Mouse (Mus musculus) embryonic fibroblast, embryonic 13.5 days (primary cell): ENCODE measurements around the gene Art3. TPM values are rescaled to one million over a fixed set of nuclear protein-coding genes. Genes with fewer than 3 reads are reported as not detected.

Source experiments
- H3K27ac ChIP-seq: 2 replicates; pipeline ENCODE4 v1.5.1; 2012; ENCODE audit warnings: low read length, control low read depth, inconsistent platforms; ENCODE audit not compliant: insufficient read depth
- H3K4me1 ChIP-seq: 2 replicates; pipeline ENCODE4 v1.6.1; 2011; ENCODE audit warnings: low read length; ENCODE audit not compliant: control insufficient read depth, insufficient read depth
- H3K4me3 ChIP-seq: 2 replicates; pipeline ENCODE4 v1.5.1; 2011; ENCODE audit warnings: mild to moderate bottlenecking, control low read depth, low read length; ENCODE audit not compliant: insufficient read depth
- CTCF ChIP-seq: IDR thresholded peaks from 2 replicates; pipeline ENCODE4 v1.5.1; 2011; ENCODE audit warnings: mild to moderate bottlenecking, control low read depth, low read length, moderate library complexity, borderline replicate concordance; ENCODE audit not compliant: insufficient read depth
- POLR2A ChIP-seq: IDR thresholded peaks from 2 replicates; pipeline ENCODE4 v1.6.1; 2011; ENCODE audit warnings: low read depth, mild to moderate bottlenecking, control low read depth, low read length, moderate library complexity
- polyA plus RNA-seq: library from polyadenylated mRNA; stranded (reverse); fragments of >200 nt; gene quantifications from 2 replicates; pipeline ENCODE4 v1.2.4, GENCODE M21; 2011; ENCODE audit warnings: low read depth; ENCODE audit not compliant: missing spikeins, insufficient read length

The Art3 gene
- polyA plus RNA-seq, 1 experiment = not detected

DNA sequence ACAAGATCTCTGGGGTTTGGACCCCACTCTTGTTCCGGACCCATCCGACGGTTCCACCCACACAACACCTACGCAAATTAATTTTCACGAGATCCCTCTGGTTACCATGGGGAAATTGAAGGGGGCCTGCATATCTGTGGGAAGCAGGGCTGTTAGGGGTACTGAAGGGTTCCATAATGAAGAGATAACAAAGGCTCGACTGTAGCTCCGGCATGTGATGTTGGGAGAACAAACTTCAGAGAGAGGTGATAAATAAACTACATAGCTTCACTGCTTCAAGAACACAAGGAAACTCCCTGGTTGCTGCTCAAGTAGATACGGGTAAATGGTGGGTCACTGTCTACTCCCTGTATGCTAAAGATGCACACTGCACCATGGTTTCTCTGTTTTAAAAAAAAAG, 106.9 kb downstream of the Art3 start:
- no peak overlapping the region for H3K4me3 ChIP-seq
- no peaks in the 10 kb centered on the region for H3K4me1 ChIP-seq
- H3K27ac ChIP-seq = no peak overlapping the region
- TF ChIP-seq POLR2A (no peak), CTCF (no peak)

DNA sequence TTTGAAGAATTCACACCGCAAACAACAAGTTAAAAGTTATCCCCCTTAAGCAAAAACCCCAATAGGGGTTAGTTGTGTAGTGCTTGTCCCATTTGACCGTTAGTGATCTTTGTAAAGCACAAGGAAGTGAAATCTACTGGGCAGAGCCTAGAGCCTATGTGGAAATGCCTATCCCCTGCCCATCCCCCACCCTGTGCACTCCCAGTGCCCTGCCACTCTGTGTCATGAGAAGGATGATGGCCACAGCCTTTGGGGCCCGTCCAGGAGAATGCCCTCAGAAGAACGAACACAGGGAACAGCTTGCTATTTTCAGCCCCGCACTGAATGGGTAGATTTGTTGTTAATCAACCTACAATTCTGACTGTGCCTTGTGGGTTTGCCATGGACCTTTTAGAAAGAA, 109.9 kb downstream of the Art3 start:
- Histone ChIP-seq H3K4me3 (no peak overlapping the region), H3K4me1 (no peaks in the 10 kb centered on the region), H3K27ac (no peak overlapping the region)
- no peak for TF ChIP-seq CTCF
- no peak for TF ChIP-seq POLR2A

DNA sequence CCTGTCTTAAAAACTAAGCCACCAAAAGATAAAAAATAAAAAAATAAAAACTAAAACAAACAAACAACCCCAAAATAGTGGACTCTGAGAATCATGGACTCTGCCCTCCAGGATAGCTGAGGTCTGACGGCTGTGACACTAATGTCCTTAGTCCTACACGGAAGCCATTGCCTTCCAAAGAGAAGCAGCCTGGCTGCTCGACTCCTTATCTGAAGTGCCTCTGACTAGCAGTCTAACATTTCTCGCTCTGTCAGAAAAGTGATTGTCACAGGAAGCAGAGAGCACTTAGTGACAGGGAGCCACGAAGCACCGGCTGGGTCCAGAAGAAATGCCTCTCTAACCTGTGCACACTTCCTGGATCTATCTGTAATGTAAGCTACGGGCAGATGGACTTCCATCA, 111.3 kb downstream of the Art3 start:
- no peak for TF ChIP-seq CTCF
- no peak for TF ChIP-seq POLR2A
- Histone ChIP-seq H3K4me3 (no peak overlapping the region), H3K4me1 (no peaks in the 10 kb centered on the region), H3K27ac (no peak overlapping the region)

DNA sequence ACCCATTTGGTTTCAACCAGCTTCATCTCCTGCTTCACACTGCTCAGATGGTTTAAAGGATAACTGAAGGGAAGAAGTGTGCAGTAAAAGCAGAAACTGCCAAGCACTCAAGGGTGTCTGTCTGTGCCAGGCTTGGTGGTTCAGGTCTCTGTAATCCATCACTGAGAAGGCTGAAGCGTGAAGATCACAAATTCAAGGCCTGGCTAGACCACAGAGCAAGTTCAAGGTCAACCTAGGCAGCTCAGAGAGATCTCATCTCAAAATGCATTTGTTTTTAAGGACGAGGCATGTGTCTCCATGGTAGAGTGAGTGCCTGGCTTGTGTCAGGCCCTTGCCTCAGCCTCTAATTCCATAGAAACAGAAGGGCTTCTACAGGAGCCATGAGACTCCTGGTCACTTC, 113.4 kb downstream of the Art3 start:
- TF ChIP-seq CTCF = no peak
- no peak for TF ChIP-seq POLR2A
- Histone ChIP-seq H3K4me3 (no peak overlapping the region), H3K27ac (no peak overlapping the region), H3K4me1 (no peaks in the 10 kb centered on the region)

DNA sequence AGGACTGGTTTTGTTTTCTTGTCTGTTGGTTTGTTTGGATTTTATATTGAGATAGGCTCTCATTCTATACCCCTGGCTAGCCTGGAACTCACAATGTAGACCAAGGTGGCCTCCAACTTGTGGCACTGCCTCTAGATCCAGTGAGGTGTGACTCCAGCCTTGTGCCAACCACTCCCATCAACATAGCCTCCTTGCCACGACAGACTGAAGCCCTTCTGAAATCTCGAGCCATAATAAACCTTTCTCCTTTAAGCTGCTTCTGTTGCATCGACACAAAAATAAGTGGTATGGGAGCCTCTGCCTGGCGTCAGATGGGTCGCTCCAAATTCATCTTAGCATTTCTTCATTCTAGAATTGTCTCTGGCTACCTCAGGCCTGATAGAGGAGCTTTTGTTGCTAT, 115.1 kb downstream of the Art3 start:
- TF ChIP-seq CTCF (no peak), POLR2A (no peak)
- no peak overlapping the region for H3K4me3 ChIP-seq
- H3K4me1 ChIP-seq = no peaks in the 10 kb centered on the region
- H3K27ac ChIP-seq = no peak overlapping the region

DNA sequence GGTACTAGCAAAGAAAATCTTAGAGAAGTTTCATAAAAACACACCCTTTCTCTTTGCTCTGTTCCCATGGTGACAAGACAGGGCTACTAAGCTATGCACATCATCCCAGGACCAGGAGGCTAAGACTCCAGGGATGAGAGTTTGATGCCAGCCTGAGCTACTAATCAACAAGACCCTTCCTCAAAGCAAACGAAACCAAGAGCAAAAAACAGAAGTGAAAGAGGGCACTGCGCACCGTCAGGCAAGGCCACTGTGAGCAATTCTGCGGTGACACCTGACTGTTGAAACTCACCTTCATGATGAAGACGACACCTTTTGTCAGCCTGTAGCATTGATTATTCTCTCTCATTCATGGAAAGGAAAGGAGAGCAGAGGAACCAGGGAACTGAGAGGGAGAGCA, 121.2 kb downstream of the Art3 start:
- H3K4me1 ChIP-seq = no peaks in the 10 kb centered on the region
- no peak for TF ChIP-seq POLR2A
- TF ChIP-seq CTCF = no peak
- H3K27ac ChIP-seq = no peak overlapping the region
- no peak overlapping the region for H3K4me3 ChIP-seq

DNA sequence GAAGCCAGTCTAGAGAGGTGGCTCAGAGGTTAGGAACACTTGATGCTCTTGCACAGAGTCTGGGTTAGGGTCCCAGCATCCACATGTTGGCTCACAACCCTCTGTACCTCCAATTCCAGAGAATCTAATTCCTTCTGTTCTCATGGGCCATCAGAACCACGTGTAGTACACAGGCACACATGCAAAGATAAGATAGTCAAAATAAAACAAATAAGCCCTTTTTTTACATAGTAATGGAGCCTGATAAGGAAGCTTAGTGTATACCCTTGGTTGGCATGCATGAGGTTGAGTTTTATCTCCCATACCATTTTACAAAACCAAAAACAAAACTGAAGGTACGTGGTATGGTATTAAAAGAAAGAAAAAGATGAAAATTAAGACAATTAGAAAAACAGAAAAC, 125.8 kb downstream of the Art3 start:
- TF ChIP-seq POLR2A (no peak), CTCF (no peak)
- Histone ChIP-seq H3K4me1 (no peaks in the 10 kb centered on the region), H3K27ac (no peak overlapping the region), H3K4me3 (no peak overlapping the region)

DNA sequence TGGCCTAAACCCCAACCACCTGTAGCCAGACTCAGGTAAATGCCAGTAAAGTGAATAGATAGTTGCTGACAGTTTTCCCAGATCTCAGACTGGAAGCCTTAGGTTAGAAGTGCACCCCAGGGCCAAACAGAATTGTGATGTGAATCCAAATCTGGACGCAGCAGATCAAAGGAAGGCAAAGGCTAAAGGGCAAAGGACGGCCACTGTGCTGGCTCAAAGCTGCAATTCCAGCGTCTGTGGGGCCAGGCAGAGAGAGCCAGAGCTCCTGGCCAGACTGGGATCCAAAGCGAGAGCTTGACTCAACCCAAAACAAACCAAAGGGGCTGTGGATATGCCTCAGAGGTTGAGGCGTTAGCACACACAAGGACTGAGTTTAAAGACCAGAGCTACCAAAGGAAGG, 127.1 kb downstream of the Art3 start:
- TF ChIP-seq POLR2A = no peak
- no peak for TF ChIP-seq CTCF
- no peaks in the 10 kb centered on the region for H3K4me1 ChIP-seq
- no peak overlapping the region for H3K27ac ChIP-seq
- no peak overlapping the region for H3K4me3 ChIP-seq

DNA sequence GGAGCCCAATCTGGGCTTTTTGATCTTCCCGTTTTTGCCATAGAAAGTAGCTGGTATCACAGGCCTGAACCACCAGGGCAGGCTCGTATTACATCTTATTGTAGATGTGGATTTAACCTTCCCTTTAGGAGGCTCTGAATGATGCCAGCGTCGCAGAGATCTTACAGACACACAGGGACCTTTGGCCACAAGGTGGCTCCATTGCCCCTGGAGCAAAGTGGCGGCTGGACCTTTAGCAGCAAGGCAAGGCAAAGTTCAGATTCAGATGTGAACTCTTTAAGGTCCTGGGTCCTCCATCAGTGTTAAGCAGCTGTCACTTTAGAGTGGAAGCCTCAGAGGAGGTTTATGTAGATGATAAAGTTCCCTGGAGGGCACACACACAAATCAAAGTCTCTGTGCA, 129.7 kb downstream of the Art3 start:
- Histone ChIP-seq H3K27ac (no peak overlapping the region), H3K4me1 (no peaks in the 10 kb centered on the region), H3K4me3 (no peak overlapping the region)
- no peak for TF ChIP-seq POLR2A
- TF ChIP-seq CTCF = peak; percentile 88

Other genes starting within 250 kb of the Art3 start
- gene G3bp2, start 248.1 kb upstream of the Art3 start, polyA plus RNA-seq = 104 and 116 TPM in 2 replicates
- 101 and 103 TPM in 2 replicates for gene Uso1, start 193.9 kb upstream of the Art3 start, polyA plus RNA-seq
- gene U90926, start 116.4 kb upstream of the Art3 start, polyA plus RNA-seq = 11.4 and 25.4 TPM in 2 replicates
- gene Ppef2, start 75.5 kb upstream of the Art3 start, polyA plus RNA-seq = not detected in 2 replicates
- 20.4 and 25.8 TPM in 2 replicates for gene Naaa, start 53.7 kb upstream of the Art3 start, polyA plus RNA-seq
- 30.0 and 31.7 TPM in 2 replicates for gene Sdad1, start 21.3 kb upstream of the Art3 start, polyA plus RNA-seq
- 0.17 and 0.23 TPM in 2 replicates for gene Cxcl9, start 3.7 kb upstream of the Art3 start, polyA plus RNA-seq
- 6.1 and 7.7 TPM in 2 replicates for gene Cxcl10, start 17.1 kb downstream of the Art3 start, polyA plus RNA-seq
- gene Nup54, start 103.4 kb downstream of the Art3 start, polyA plus RNA-seq = 31.6 and 44.3 TPM in 2 replicates
- gene Scarb2, start 175.0 kb downstream of the Art3 start, polyA plus RNA-seq = 67.1 and 79.3 TPM in 2 replicates
- not detected in 2 replicates for gene Fam47e, start 223.2 kb downstream of the Art3 start, polyA plus RNA-seq